ENCODE assay signal across 9 mouse cellular contexts in the genomic region with DNA sequence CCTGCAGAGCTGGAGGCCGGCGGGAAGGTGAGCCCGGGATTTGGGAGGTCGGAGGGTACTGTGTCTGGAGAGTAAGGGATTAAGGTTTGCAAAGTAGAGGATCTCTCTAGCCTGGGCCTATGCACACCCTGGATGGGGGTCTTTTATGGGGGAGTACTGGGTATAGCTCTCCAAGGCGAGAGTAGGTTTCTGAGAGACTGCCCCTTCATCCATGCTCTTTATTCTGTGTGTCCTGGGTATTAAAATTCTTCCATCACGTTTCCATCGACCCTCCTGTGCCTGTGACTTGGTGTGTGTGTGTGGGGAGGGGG. TPM values are rescaled to one million over a fixed set of nuclear protein-coding genes. Genes with fewer than 3 reads are reported as not detected.
DNase-seq lines count a peak whose midpoint lies in the region; ATAC-seq and TF ChIP-seq lines count a peak whose summit lies in the region.
"Had no signal": no experiment of that assay in that cellular context is flagged by ENCODE, and none has a peak within 500 bp of the region (broad histone marks: within the 10 kb centered on the region; RNA-seq: fewer than 3 reads in every experiment).

No protein-coding gene starts in this region.

- H3K4me2 ChIP-seq in embryonic facial prominence, embryonic 14.5 days (ENCODE audit: low read depth, low read length): peak overlapping the region; percentile 97
- peak overlapping the region; percentile 87 for H3K4me2 ChIP-seq in intestine, embryonic 15.5 days (replicated peaks)

- no peak for TF ChIP-seq POLR2A in liver, adult 2 months (IDR thresholded peaks at IDR 0.05; ENCODE audit: extremely low read depth, insufficient read depth, low read length)

- peak overlapping the region; percentile 77; the same call in 1 of the 2 replicates for H3K4me3 ChIP-seq in liver, adult 2 months (ENCODE audit: insufficient read depth, low read depth, low read length)
- peak overlapping the region; percentile 74 for H3K4me3 ChIP-seq in embryonic facial prominence, embryonic 14.5 days (ENCODE audit: low read depth, low read length)
- peak overlapping the region; percentile 82 for H3K4me3 ChIP-seq in intestine, embryonic 15.5 days (replicated peaks)

- H3K27ac ChIP-seq in liver, adult 2 months (replicated peaks; ENCODE audit: insufficient read depth, low read depth, low read length): no peak overlapping the region
- peak overlapping the region; percentile 90 for H3K27ac ChIP-seq in embryonic facial prominence, embryonic 14.5 days (replicated peaks; ENCODE audit: low read depth, low read length)
- H3K27ac ChIP-seq in intestine, embryonic 15.5 days: no peak overlapping the region

- no peaks in the 10 kb centered on the region for H3K36me3 ChIP-seq in liver, adult 2 months (ENCODE audit: control insufficient read depth, insufficient read depth, low read length)
- H3K36me3 ChIP-seq in embryonic facial prominence, embryonic 14.5 days (ENCODE audit: control insufficient read depth, insufficient read depth, low read length): no peaks in the 10 kb centered on the region
- H3K36me3 ChIP-seq in intestine, embryonic 15.5 days: no peaks in the 10 kb centered on the region

- peaks cover 7% of the 10 kb centered on the region for H3K4me1 ChIP-seq in liver, adult 2 months (ENCODE audit: control insufficient read depth, insufficient read depth, low read length)
- H3K4me1 ChIP-seq in embryonic facial prominence, embryonic 14.5 days (ENCODE audit: control insufficient read depth, insufficient read depth, low read length): peaks cover 5% of the 10 kb centered on the region
- H3K4me1 ChIP-seq in intestine, embryonic 15.5 days (replicated peaks): 0 out of 2 replicates have a peak, but pooled peaks cover 9% of the 10 kb centered on the region

- no peaks in the 10 kb centered on the region for H3K9me3 ChIP-seq in embryonic facial prominence, embryonic 14.5 days (ENCODE audit: control insufficient read depth, low read length)
- no peaks in the 10 kb centered on the region for H3K9me3 ChIP-seq in intestine, embryonic 15.5 days

- DNase-seq in liver, adult 2 months (ENCODE audit: extremely low read depth, low read depth, low spot score): no peak
- no peak for DNase-seq in liver
- no peak for DNase-seq in embryonic facial prominence, embryonic 14.5 days (ENCODE audit: low spot score)
- DNase-seq in naive thymus-derived CD4-positive, alpha-beta T cell, adult 2 months (ENCODE audit: low read depth): peak; percentile 18
- DNase-seq in cerebellum, adult 11 months: no peak
- no peak for DNase-seq in cerebellum, postnatal 4 days (ENCODE audit: low spot score in 2 of 2)
- DNase-seq in natural killer cell, adult 2 months (ENCODE audit: low spot score in 2 of 2): no peak

- H3K9ac ChIP-seq in liver, adult 2 months (ENCODE audit: low read depth, low read length): peak overlapping the region; percentile 43; the same call in 1 of the 2 replicates
- H3K9ac ChIP-seq in embryonic facial prominence, embryonic 14.5 days (ENCODE audit: low read depth, low read length): peak overlapping the region; percentile 82
- H3K9ac ChIP-seq in intestine, embryonic 15.5 days: peak overlapping the region; percentile 76

- no peaks in the 10 kb centered on the region for H3K79me2 ChIP-seq in liver, adult 2 months (ENCODE audit: control insufficient read depth, insufficient read depth, low read length)

- 4% methylated on average over 7 of the region's 7 CpGs for WGBS in liver, adult 2 months
- WGBS in embryonic facial prominence, embryonic 14.5 days: 2% methylated on average over 7 of the region's 7 CpGs
- 2% methylated on average over 7 of the region's 7 CpGs for WGBS in intestine, embryonic 15.5 days

- no peak for TF ChIP-seq CTCF in liver, adult 2 months (IDR thresholded peaks at IDR 0.05; ENCODE audit: low read depth, low read length)

- peak; percentile 16 for ATAC-seq in embryonic facial prominence, embryonic 14.5 days (ENCODE audit: low read depth)
- ATAC-seq in intestine, embryonic 15.5 days: no peak

- no peaks in the 10 kb centered on the region for H3K27me3 ChIP-seq in liver, adult 2 months (ENCODE audit: control insufficient read depth, insufficient read depth, low read length)
- no peaks in the 10 kb centered on the region for H3K27me3 ChIP-seq in embryonic facial prominence, embryonic 14.5 days (replicated peaks; ENCODE audit: control insufficient read depth, insufficient read depth, low read length)
- H3K27me3 ChIP-seq in intestine, embryonic 15.5 days (replicated peaks): 0 out of 2 replicates have a peak, but pooled peaks cover 3% of the 10 kb centered on the region

RNA-seq across cellular contexts. Expression of gene Ephb6, which starts 0.5 kb away (rescaled TPM):
- total RNA-seq in liver, adult 2 months (2014; rRNA removed): 0.46 and 1.8 TPM in 2 replicates
- 0.88 and 1.3 TPM in 2 replicates for polyA plus RNA-seq in liver, adult 2 months (2012; rRNA removed)
- 13.8 and 15.4 TPM in 2 replicates for polyA plus RNA-seq in embryonic facial prominence, embryonic 14.5 days (2014; fragmentation: Nextera tagmentation; extraction: Ambion mirVana)
- polyA plus RNA-seq in intestine, embryonic 15.5 days (2015; fragmentation: Nextera tagmentation; extraction: Ambion mirVana): 7.7 and 9.8 TPM in 2 replicates

RNA-seq across cellular contexts. Expression of gene Trpv6, which starts 30.5 kb away (rescaled TPM):
- not detected in 2 replicates for total RNA-seq in liver, adult 2 months (2014; rRNA removed)
- polyA plus RNA-seq in liver, adult 2 months (2012; rRNA removed): not detected in 2 replicates
- polyA plus RNA-seq in embryonic facial prominence, embryonic 14.5 days (2014; fragmentation: Nextera tagmentation; extraction: Ambion mirVana): 0.67 and 0.69 TPM in 2 replicates
- polyA plus RNA-seq in intestine, embryonic 15.5 days (2015; fragmentation: Nextera tagmentation; extraction: Ambion mirVana): 0.40 and 0.51 TPM in 2 replicates
- total RNA-seq: hematopoietic stem cell, adult 5-6 weeks had no signal
